Mouse (Mus musculus): ENCODE measurements around the gene Rab37. TPM values are rescaled to one million over a fixed set of nuclear protein-coding genes. Genes with fewer than 3 reads are reported as not detected.

Rab37 gene
- polyA plus RNA-seq, 1 experiment from 2014 or later, result 1.5 TPM

DNA sequence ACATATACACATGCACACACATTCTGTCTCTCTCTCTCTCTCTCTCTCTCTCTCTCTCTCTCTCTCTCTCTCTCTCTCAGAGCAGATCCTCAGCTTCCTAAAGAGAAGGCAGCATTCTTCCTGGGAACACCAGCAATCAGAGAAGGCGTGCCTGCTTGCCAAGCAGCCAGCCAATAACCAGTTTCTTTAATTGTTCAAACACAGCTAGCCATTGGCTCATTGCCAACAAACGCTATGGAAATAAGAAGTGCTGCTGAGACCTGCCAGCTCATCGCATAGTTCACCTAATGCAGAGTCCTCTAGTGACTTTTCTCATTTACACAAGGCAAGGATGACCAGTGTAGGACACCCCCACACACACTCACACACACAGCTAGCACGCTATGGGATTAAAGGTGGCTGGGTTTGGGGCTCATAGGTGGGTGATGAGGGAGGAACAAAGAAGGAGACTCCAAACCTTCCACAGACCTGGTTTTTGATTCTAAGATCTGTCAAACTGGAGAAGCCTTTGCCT lies 16.2 kb downstream of the Rab37 start:
- ATAC-seq (ENCODE audit: low read depth), result no peak
- H3K27me3 ChIP-seq (ENCODE audit: control insufficient read depth, insufficient read depth, low read depth, low read length), result no peaks in the 10 kb centered on the region
- no peaks in the 10 kb centered on the region for H3K9me3 ChIP-seq (ENCODE audit: control insufficient read depth, low read length)
- H3K27ac ChIP-seq (ENCODE audit: low read length), result no peak overlapping the region
- no peak overlapping the region for H3K4me3 ChIP-seq (ENCODE audit: low read length)
- no peak overlapping the region for H3K9ac ChIP-seq (ENCODE audit: low read length)
- H3K4me2 ChIP-seq (ENCODE audit: low read depth, low read length), result no peak overlapping the region
- H3K4me1 ChIP-seq (replicated peaks; ENCODE audit: control insufficient read depth, insufficient read depth, low read length), result no peaks in the 10 kb centered on the region
- WGBS, result 13% methylated on average over 4 of the region's 4 CpGs
- H3K36me3 ChIP-seq (ENCODE audit: control insufficient read depth, insufficient read depth, low read length), result no peaks in the 10 kb centered on the region

DNA sequence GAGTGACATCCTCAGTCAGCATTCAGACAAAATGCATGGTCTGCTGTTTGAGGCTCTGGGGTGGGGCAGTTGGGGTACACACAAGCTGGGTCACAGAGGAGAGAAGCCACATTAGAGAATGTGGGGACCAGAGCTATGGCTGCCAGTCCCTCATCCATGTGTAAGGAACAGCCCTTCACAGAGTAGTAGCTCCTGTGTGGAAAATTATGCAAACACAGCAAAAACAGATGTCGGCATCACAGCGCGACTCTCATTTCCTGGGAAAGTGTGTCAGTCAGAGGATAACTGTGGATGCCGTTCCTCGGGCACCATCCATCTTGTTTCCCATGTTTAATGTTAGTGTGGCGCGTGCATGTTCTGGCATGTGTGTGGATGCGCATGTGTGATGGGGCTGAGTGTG lies 16.9 kb downstream of the Rab37 start:
- H3K27ac ChIP-seq (ENCODE audit: low read length), result no peak overlapping the region
- no peak overlapping the region for H3K9ac ChIP-seq (ENCODE audit: low read length)
- H3K4me1 ChIP-seq (replicated peaks; ENCODE audit: control insufficient read depth, insufficient read depth, low read length), result no peaks in the 10 kb centered on the region
- H3K9me3 ChIP-seq (ENCODE audit: control insufficient read depth, low read length), result no peaks in the 10 kb centered on the region
- no peak for ATAC-seq (ENCODE audit: low read depth)
- 74% methylated on average over 8 of the region's 8 CpGs for WGBS
- H3K36me3 ChIP-seq (ENCODE audit: control insufficient read depth, insufficient read depth, low read length), result no peaks in the 10 kb centered on the region
- H3K4me3 ChIP-seq (ENCODE audit: low read length), result no peak overlapping the region
- H3K4me2 ChIP-seq (ENCODE audit: low read depth, low read length), result no peak overlapping the region
- H3K27me3 ChIP-seq (ENCODE audit: control insufficient read depth, insufficient read depth, low read depth, low read length), result no peaks in the 10 kb centered on the region

DNA sequence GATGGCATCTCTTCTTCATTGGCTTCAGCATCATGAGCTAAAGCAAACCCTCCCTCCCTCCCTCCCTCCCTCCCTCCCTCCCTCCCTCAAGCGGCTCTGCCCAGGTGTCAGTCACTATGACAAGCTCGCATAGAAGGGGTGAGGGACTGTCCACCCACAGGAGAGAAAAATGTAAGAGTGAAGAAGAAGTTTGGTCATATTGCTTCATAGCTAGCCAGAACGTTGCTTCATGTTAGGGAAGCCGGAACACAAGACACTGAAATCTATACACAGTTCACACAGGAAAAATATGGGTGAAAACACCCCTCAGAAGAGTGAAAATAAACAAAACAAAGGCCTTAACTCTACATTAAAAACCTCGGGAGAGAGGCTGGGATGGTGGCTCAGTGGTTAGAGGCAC lies 19.0 kb downstream of the Rab37 start:
- no peak overlapping the region for H3K27ac ChIP-seq (ENCODE audit: low read length)
- no peaks in the 10 kb centered on the region for H3K36me3 ChIP-seq (ENCODE audit: control insufficient read depth, insufficient read depth, low read length)
- H3K9ac ChIP-seq (ENCODE audit: low read length), result no peak overlapping the region
- H3K27me3 ChIP-seq (ENCODE audit: control insufficient read depth, insufficient read depth, low read depth, low read length), result no peaks in the 10 kb centered on the region
- H3K4me1 ChIP-seq (replicated peaks; ENCODE audit: control insufficient read depth, insufficient read depth, low read length), result no peaks in the 10 kb centered on the region
- WGBS, result 72% methylated on average over 4 of the region's 5 CpGs
- no peak overlapping the region for H3K4me2 ChIP-seq (ENCODE audit: low read depth, low read length)
- no peak for ATAC-seq (ENCODE audit: low read depth)
- H3K4me3 ChIP-seq (ENCODE audit: low read length), result no peak overlapping the region
- H3K9me3 ChIP-seq (ENCODE audit: control insufficient read depth, low read length), result no peaks in the 10 kb centered on the region

DNA sequence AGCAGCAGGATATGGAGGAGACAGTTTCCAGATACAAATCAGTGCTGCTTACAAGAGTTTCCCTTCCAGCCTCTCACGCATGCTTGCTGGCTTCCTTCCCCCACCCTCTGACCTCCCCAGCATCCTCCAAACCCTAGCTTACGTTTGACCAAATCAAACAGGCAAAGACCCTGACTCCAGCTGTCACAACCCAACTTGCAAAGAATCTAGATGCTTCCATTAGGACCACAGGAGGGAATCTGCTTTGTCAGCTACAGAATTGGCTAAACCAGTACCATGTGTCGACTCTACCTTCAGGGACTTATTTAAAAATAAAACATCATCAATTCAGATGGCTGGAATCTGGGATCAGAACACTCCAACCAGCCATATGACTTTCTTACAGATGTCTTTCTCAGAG lies 21.0 kb downstream of the Rab37 start:
- H3K4me1 ChIP-seq (replicated peaks; ENCODE audit: control insufficient read depth, insufficient read depth, low read length), result no peaks in the 10 kb centered on the region
- no peak for ATAC-seq (ENCODE audit: low read depth)
- H3K27me3 ChIP-seq (ENCODE audit: control insufficient read depth, insufficient read depth, low read depth, low read length), result no peaks in the 10 kb centered on the region
- H3K36me3 ChIP-seq (ENCODE audit: control insufficient read depth, insufficient read depth, low read length), result no peaks in the 10 kb centered on the region
- 29% methylated on average over 3 of the region's 3 CpGs for WGBS
- H3K4me3 ChIP-seq (ENCODE audit: low read length), result no peak overlapping the region
- H3K4me2 ChIP-seq (ENCODE audit: low read depth, low read length), result no peak overlapping the region
- no peak overlapping the region for H3K9ac ChIP-seq (ENCODE audit: low read length)
- no peaks in the 10 kb centered on the region for H3K9me3 ChIP-seq (ENCODE audit: control insufficient read depth, low read length)
- H3K27ac ChIP-seq (ENCODE audit: low read length), result no peak overlapping the region

DNA sequence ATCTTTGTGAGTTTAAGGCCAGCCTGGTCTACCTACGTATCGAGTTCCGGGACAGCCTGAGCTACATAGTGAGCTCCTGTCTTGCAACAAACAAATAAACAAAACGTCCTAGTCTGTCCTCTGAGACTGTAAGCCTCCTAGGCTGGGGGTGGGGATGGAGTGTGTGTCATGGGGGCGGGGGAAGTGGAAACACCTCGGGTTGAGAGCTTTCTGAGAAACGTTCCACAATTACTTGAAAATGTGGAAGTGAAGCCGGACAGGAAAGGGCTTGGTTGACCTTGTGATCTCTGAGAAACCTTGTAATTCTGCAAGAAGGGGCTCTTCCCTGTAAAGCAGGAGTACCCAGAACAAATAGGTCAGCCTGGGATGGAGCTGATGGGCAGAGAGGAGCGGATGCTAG lies 28.2 kb downstream of the Rab37 start:
- Histone ChIP-seq H3K9me3 (ENCODE audit: control insufficient read depth, low read length) (no peaks in the 10 kb centered on the region), H3K36me3 (ENCODE audit: control insufficient read depth, insufficient read depth, low read length) (no peaks in the 10 kb centered on the region), H3K4me1 (replicated peaks; ENCODE audit: control insufficient read depth, insufficient read depth, low read length) (no peaks in the 10 kb centered on the region), H3K4me3 (ENCODE audit: low read length) (no peak overlapping the region), H3K9ac (ENCODE audit: low read length) (no peak overlapping the region), H3K27me3 (ENCODE audit: control insufficient read depth, insufficient read depth, low read depth, low read length) (no peaks in the 10 kb centered on the region), H3K27ac (ENCODE audit: low read length) (no peak overlapping the region), H3K4me2 (ENCODE audit: low read depth, low read length) (no peak overlapping the region)
- no peak for ATAC-seq (ENCODE audit: low read depth)
- 62% methylated on average over 9 of the region's 9 CpGs for WGBS

DNA sequence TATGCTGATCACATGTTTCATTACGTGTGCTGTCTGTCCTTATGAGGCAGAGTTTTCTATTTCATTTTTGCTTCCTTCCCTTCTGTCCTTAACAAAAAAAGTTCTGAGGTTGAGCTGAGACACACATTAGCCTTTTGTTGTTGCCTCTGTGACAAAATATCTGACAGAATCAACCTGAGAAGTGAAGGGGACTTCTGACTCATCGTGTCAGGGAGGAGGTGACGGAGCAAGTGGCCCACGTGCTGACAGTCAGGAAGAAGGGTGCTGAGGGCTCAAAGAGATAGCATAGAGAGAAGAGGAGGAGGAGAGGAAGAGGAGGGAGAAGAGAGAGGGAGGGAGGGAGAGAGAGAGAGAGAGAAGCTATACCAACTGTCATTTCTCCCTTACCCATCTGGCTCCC lies 37.3 kb downstream of the Rab37 start:
- Histone ChIP-seq H3K27me3 (ENCODE audit: control insufficient read depth, insufficient read depth, low read depth, low read length) (no peaks in the 10 kb centered on the region), H3K9ac (ENCODE audit: low read length) (no peak overlapping the region), H3K4me1 (replicated peaks; ENCODE audit: control insufficient read depth, insufficient read depth, low read length) (no peaks in the 10 kb centered on the region), H3K9me3 (ENCODE audit: control insufficient read depth, low read length) (no peaks in the 10 kb centered on the region), H3K36me3 (ENCODE audit: control insufficient read depth, insufficient read depth, low read length) (no peaks in the 10 kb centered on the region), H3K27ac (ENCODE audit: low read length) (no peak overlapping the region), H3K4me2 (ENCODE audit: low read depth, low read length) (no peak overlapping the region), H3K4me3 (ENCODE audit: low read length) (no peak overlapping the region)
- WGBS, result 47% methylated on average over 4 of the region's 4 CpGs
- no peak for ATAC-seq (ENCODE audit: low read depth)

DNA sequence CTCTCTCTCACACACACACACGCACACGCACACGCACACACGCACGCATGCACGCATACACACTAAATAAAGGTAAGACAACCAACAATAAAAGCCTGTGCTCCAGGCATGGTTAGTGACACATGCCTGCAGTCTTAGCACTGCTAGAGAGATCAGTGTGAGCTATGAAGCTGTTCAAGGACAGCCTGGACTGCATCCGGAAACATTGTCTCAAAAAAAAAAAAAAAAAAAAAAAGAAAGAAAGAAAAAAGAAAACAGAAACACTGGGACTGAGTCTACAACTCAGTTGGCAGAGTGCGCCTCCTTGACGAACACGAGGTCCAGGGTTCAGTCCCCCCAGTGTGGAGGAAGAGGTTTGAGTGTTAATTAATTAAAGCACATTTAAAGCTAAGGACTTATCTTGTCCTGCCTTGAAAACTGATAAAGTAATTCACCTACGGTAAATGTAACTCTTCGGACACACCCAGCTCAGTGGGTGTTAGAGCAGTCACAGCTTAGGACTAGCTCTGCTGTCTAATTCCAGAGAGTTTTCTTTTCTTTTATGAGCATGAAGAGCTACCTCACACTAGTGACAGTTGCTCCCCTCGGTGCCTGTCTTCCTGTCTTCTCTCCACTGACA lies 38.4 kb downstream of the Rab37 start:
- no peaks in the 10 kb centered on the region for H3K4me1 ChIP-seq (replicated peaks; ENCODE audit: control insufficient read depth, insufficient read depth, low read length)

DNA sequence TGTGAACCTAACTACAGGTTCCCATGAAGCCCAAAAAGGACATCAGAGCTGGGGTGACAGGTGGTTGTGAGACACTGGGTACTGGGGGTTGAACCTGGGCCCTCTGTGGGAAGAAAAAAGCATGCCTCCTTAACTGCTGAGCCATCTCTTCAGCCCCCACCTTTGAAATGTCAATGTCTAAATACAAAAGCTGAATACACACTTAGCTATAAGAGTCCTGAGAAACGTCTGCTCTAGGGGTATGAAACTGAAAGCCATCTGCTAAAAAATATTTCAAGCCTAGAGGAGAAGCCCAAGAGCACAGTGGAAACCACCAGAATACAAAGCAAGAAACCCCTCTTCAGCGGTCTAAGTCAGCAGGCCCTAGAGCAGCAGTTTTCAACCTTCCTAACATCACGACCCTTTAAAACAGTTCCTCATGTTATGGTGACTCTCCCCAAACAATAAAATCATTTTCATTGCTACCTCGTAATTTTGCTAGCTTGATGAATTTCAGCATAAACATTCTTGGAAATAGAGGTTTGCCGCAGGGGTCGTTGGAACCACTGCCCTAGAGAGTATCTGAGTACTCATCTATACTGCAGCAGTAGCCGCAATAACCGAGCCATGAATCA lies 40.6 kb downstream of the Rab37 start:
- no peak overlapping the region for H3K4me2 ChIP-seq (ENCODE audit: low read depth, low read length)
- no peaks in the 10 kb centered on the region for H3K4me1 ChIP-seq (replicated peaks; ENCODE audit: control insufficient read depth, insufficient read depth, low read length)
- H3K9me3 ChIP-seq (ENCODE audit: control insufficient read depth, low read length), result no peaks in the 10 kb centered on the region
- H3K4me3 ChIP-seq (ENCODE audit: low read length), result no peak overlapping the region
- no peak overlapping the region for H3K27ac ChIP-seq (ENCODE audit: low read length)
- 64% methylated on average over 8 of the region's 8 CpGs for WGBS
- H3K9ac ChIP-seq (ENCODE audit: low read length), result no peak overlapping the region
- no peaks in the 10 kb centered on the region for H3K36me3 ChIP-seq (ENCODE audit: control insufficient read depth, insufficient read depth, low read length)
- no peak for ATAC-seq (ENCODE audit: low read depth)
- H3K27me3 ChIP-seq (ENCODE audit: control insufficient read depth, insufficient read depth, low read depth, low read length), result no peaks in the 10 kb centered on the region

More for the DNA sequence above, 38.4 kb downstream of the Rab37 start:
- H3K9me3 ChIP-seq (ENCODE audit: control insufficient read depth, low read length), result no peaks in the 10 kb centered on the region
- H3K9ac ChIP-seq (ENCODE audit: low read length), result no peak overlapping the region
- no peaks in the 10 kb centered on the region for H3K36me3 ChIP-seq (ENCODE audit: control insufficient read depth, insufficient read depth, low read length)
- 85% methylated on average over 13 of the region's 13 CpGs for WGBS
- ATAC-seq (ENCODE audit: low read depth), result no peak
- H3K27me3 ChIP-seq (ENCODE audit: control insufficient read depth, insufficient read depth, low read depth, low read length), result no peaks in the 10 kb centered on the region
- no peak overlapping the region for H3K27ac ChIP-seq (ENCODE audit: low read length)
- H3K4me3 ChIP-seq (ENCODE audit: low read length), result no peak overlapping the region
- no peak overlapping the region for H3K4me2 ChIP-seq (ENCODE audit: low read depth, low read length)

DNA sequence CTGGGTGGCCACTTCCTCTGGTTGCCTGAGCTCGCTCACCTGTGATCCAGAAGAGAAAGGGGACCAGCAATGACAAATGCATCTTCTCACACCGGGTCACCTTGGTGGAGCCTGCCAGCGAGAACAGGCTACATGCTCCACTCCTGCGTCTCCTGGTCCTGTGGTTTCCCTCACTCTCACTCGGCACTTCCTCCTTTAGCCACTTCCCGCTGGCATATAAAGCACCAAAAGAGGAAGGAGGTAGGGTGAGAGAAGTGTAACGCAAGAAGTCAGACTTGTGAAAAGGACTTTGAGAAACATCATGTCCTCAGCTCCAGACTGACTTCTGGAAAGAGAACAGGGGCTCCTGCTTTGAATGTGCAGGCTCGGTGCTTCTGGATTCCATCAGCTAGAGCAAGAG lies 42.6 kb downstream of the Rab37 start, which contains the start of gene Cd300lf:
TSS of gene Cd300lf (minus strand) at position 193 of the 400 bp plus-strand sequence.
- Histone ChIP-seq H3K4me3 (ENCODE audit: low read length) (no peak within 1 kb of the TSS), H3K4me2 (ENCODE audit: low read depth, low read length) (no peak within 1 kb of the TSS), H3K27ac (ENCODE audit: low read length) (no peak within 1 kb of the TSS), H3K4me1 (replicated peaks; ENCODE audit: control insufficient read depth, insufficient read depth, low read length) (no peaks in the 10 kb centered on the region), H3K9me3 (ENCODE audit: control insufficient read depth, low read length) (no peaks in the 10 kb centered on the region), H3K27me3 (ENCODE audit: control insufficient read depth, insufficient read depth, low read depth, low read length) (no peaks in the 10 kb centered on the region), H3K9ac (ENCODE audit: low read length) (no peak within 1 kb of the TSS), H3K36me3 (ENCODE audit: control insufficient read depth, insufficient read depth, low read length) (no peaks in the 10 kb centered on the region)
- no peak for ATAC-seq (ENCODE audit: low read depth)
- 70% methylated on average over 8 of the region's 8 CpGs for WGBS
